12 mouse cellular contexts compared by ENCODE assay signal in the genomic region with DNA sequence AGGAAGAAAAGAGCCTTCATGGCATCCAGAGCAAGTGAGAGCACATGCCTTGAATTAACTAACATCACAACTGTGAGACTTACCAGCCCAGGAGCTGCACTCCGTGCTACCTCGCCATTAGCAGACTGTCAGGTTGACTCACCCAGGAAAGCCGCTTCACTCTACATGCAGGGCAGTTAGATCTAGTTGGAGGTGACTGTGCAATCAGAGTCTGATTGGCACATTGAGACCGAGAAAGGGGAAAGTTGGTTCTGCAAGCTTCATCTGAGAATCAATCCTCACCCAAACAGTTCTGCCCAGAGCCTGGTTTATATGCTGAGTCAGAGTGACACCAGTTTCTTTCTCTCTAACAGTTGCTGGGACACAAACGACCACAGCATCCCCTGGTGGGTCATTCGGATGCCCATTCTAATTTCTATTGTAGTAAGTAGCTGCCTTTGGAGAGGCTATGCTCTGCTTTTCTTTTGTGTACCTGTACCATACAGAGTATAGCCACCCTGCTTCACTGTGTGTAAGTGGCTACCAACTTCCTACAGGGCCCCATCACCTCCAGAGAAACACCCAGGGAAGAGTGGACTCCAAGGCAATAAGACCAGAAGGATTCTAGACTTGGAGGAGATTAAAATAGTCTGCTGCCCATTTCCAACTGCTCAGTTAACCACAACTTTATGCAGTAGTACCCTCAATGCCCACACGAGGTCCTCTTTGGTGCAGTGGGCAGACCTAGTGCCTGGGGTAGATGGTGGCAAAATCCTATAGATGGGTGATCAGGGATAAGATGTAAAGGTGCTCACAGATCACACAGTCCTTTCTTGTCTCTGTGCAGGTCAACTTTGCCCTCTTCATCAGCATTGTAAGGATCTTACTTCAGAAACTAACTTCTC.
DNase-seq lines count a peak whose midpoint lies in the region; ATAC-seq and TF ChIP-seq lines count a peak whose summit lies in the region.
"Had no signal": no experiment of that assay in that cellular context is flagged by ENCODE, and none has a peak within 500 bp of the region (broad histone marks: within the 10 kb centered on the region; RNA-seq: fewer than 3 reads in every experiment).

No protein-coding gene starts in this region.

- no peaks in the 10 kb centered on the region for H3K27me3 ChIP-seq in heart, postnatal 0 days (ENCODE audit: control insufficient read depth, insufficient read depth, low read length)
- H3K27me3 ChIP-seq: hindbrain, embryonic 12.5 days; liver, embryonic 15.5 days had no signal

- H3K4me3 ChIP-seq in heart, postnatal 0 days (ENCODE audit: low read depth, low read length), result no peak overlapping the region
- H3K4me3 ChIP-seq: embryonic facial prominence, embryonic 10.5 days; hindbrain, embryonic 12.5 days; liver, embryonic 15.5 days had no signal

- no peak overlapping the region for H3K9ac ChIP-seq in heart, postnatal 0 days (replicated peaks; ENCODE audit: low read depth, low read length)
- H3K9ac ChIP-seq: hindbrain, embryonic 12.5 days; liver, embryonic 15.5 days had no signal

- H3K27ac ChIP-seq in heart, postnatal 0 days (ENCODE audit: low read depth), result no peak overlapping the region
- H3K27ac ChIP-seq: embryonic facial prominence, embryonic 10.5 days; hindbrain, embryonic 12.5 days; liver, embryonic 15.5 days had no signal

- H3K4me1 ChIP-seq in heart, postnatal 0 days (ENCODE audit: control insufficient read depth, insufficient read depth), result no peaks in the 10 kb centered on the region
- H3K4me1 ChIP-seq: embryonic facial prominence, embryonic 10.5 days; hindbrain, embryonic 12.5 days; liver, embryonic 15.5 days had no signal

- peak; percentile 9; the same call in 1 of the 2 replicates for TF ChIP-seq CTCF in heart, postnatal 0 days (IDR thresholded peaks at IDR 0.05; ENCODE audit: low read depth)

- intact Hi-C loops in heart, postnatal 36 days (cut with DNase I), result no loop called here

- DNase-seq in heart, postnatal 0 days (ENCODE audit: low spot score), result no peak
- no peak for DNase-seq in heart, postnatal 36 days
- DNase-seq in 3T3-L1 (ENCODE audit: low read depth, low spot score), result peak; percentile 25
- no peak for DNase-seq in ovary, postnatal 10 days (ENCODE audit: low spot score)
- no peak for DNase-seq in adrenal gland, postnatal 36 days
- no peak for DNase-seq in layer of hippocampus, postnatal 14 days (ENCODE audit: low spot score in 2 of 2)
- DNase-seq: layer of hippocampus, postnatal 36 days had no signal

- 63% methylated on average over 7 of the region's 7 CpGs for WGBS in heart, postnatal 0 days

- ATAC-seq in heart, postnatal 0 days (ENCODE audit: insufficient read depth, low read depth), result no peak
- ATAC-seq in activated CD4-positive, CD25-positive, alpha-beta regulatory T cell, adult 4 months, result peak; percentile 66
- ATAC-seq in monocyte, adult 5-6 weeks (replicated peaks; ENCODE audit: insufficient number of reproducible peaks, low FRiP score, low TSS enrichment, poor library complexity, severe bottlenecking), result peak; percentile 10; the same call in 1 of the 2 replicates

- H3K36me3 ChIP-seq in heart, postnatal 0 days (replicated peaks; ENCODE audit: control insufficient read depth, insufficient read depth, low read length), result no peaks in the 10 kb centered on the region
- H3K36me3 ChIP-seq: embryonic facial prominence, embryonic 10.5 days; hindbrain, embryonic 12.5 days; liver, embryonic 15.5 days had no signal

- no peak overlapping the region for H3K4me2 ChIP-seq in heart, postnatal 0 days (ENCODE audit: low read depth, low read length)
- H3K4me2 ChIP-seq: hindbrain, embryonic 12.5 days; liver, embryonic 15.5 days had no signal

- no peak for TF ChIP-seq EP300 in heart, postnatal 0 days (IDR thresholded peaks at IDR 0.05; ENCODE audit: low read depth)

- H3K9me3 ChIP-seq in heart, postnatal 0 days (replicated peaks; ENCODE audit: control insufficient read depth, low read length), result no peaks in the 10 kb centered on the region
- H3K9me3 ChIP-seq: embryonic facial prominence, embryonic 10.5 days; hindbrain, embryonic 12.5 days; liver, embryonic 15.5 days had no signal
